Mouse (Mus musculus): Measurements from ENCODE around the gene Clca4a.

DNA sequence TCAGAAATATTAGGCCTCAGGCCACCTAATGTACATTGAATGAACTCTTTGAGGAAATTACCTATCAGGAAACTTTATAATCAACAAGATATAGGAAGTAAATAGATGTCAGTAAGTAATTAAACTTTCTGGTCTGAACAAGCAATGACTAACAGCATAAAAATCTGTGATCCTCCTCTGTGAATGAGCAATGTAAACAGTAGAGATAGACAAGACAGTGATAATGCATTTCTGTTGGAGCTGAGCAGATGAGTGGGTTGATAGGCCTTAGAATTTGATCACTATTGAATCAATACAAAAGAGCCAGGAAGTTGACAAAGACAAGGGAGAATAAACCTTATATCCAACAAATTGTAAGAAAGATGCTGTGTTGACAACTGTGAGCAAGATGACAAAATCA is 17.8 kb upstream of the Clca4a start:
- TF ChIP-seq CTCF (IDR thresholded peaks at IDR 0.05; ENCODE audit: low read depth) = no peak
- TF ChIP-seq EP300 (IDR thresholded peaks at IDR 0.05; ENCODE audit: low read depth) = no peak

All from liver, postnatal 0 days (tissue).